Mouse (Mus musculus): ENCODE data around the gene Tspan10. TPM values are rescaled to one million over a fixed set of nuclear protein-coding genes. Genes with fewer than 3 reads are reported as not detected.
A peak's percentile ranks its signal among the peaks of the same experiment; 100 is the strongest.
"Not testable (repeated sequence)": the region's sequence is repeated elsewhere in the genome, so short reads cannot be mapped to it uniquely, and the experiment has no call there.

Tspan10 gene
- polyA plus RNA-seq (2015; fragmentation: Nextera tagmentation; extraction: Ambion mirVana): not detected in 2 replicates

DNA sequence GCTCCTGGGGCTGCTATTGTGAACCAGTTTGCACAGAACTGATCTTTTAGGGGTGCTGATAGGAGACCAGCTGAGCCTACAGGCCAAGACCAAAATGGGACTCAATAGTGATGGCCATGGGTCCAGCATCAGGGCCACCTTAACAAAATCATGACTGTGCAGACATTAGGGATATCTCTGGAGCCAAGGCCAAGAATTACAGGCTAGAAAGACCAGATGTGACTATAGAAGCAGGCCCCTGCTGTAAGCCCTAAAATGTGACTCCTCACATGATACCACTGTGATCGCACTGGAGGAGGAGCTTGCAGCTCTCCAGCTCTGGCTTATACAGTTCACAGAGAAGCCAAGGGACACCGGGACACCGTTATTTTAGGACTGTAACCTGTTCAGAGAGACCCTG lies at the start of gene Tspan10:
Gene Tspan10 (plus strand): TSS at position 301 of the 400 bp plus-strand sequence.
- Histone ChIP-seq H3K4me2 (no peak within 1 kb of the TSS), H3K27me3 (no peaks in the 10 kb centered on the region), H3K4me3 (replicated peaks) (no peak within 1 kb of the TSS), H3K36me3 (no peaks in the 10 kb centered on the region), H3K4me1 (replicated peaks) (no peaks in the 10 kb centered on the region), H3K9me3 (replicated peaks) (no peaks in the 10 kb centered on the region), H3K27ac (no peak within 1 kb of the TSS), H3K9ac (no peak within 1 kb of the TSS)
- ATAC-seq (ENCODE audit: low read depth) (no peak), DNase-seq (no peak)
- 81% methylated on average over 3 of the region's 3 CpGs for WGBS (ENCODE audit: insufficient replicate concordance)

DNA sequence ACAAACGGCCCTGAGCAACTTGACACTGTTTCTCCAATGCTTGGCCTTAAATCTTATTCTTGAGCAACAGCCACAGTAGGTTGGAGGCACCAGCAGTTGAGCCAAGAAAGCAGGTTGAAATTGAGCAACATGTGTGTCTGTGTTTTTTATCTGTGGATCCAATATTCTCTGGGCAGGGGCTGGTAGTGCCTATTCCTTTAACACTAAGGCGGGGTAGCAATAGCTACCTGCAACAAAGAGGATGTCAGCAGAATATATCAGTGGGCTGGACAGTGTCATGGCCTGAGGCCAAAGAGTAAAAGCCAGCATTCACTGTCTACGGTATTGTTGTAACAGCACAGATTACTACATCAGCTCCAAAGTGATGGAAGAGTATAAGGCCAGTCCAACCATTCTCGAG lies 46.8 kb upstream of the Tspan10 start:
- Histone ChIP-seq H3K36me3 (peaks cover 89% of the 10 kb centered on the region), H3K4me2 (no peak overlapping the region), H3K4me1 (replicated peaks) (peaks cover 29% of the 10 kb centered on the region), H3K9me3 (replicated peaks) (no peaks in the 10 kb centered on the region), H3K4me3 (replicated peaks) (no peak overlapping the region), H3K27ac (no peak overlapping the region), H3K9ac (no peak overlapping the region), H3K27me3 (no peaks in the 10 kb centered on the region)
- DNase-seq (no peak), ATAC-seq (ENCODE audit: low read depth) (no peak)
- WGBS (ENCODE audit: insufficient replicate concordance): 78% methylated on average over 4 of the region's 4 CpGs

DNA sequence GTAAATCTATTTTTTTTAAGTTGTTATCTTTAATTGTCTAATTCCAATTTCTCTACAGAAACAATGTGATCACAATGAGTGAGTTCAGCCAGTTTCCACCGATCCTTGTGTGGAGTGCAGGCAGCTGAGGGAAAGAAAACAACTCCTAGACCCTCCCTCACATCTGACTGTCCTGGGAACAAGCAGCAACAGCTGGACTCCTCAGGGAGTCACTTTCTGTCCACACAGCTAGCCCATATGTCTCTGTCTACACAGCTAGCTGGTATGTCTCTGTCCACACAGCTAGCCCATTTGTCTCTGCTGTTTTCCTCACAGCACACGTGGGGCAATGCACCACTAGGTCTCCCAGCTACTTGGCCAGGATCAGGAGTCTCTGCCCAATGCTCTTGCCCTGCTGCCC lies 44.8 kb upstream of the Tspan10 start:
- no peak overlapping the region for H3K27ac ChIP-seq
- H3K9me3 ChIP-seq (replicated peaks): no peaks in the 10 kb centered on the region
- peaks cover 95% of the 10 kb centered on the region for H3K36me3 ChIP-seq
- no peak overlapping the region for H3K9ac ChIP-seq
- peaks cover 31% of the 10 kb centered on the region for H3K4me1 ChIP-seq (replicated peaks)
- H3K27me3 ChIP-seq: no peaks in the 10 kb centered on the region
- DNase-seq (no peak), ATAC-seq (ENCODE audit: low read depth) (no peak)
- 87% methylated on average over 2 of the region's 2 CpGs for WGBS (ENCODE audit: insufficient replicate concordance)
- no peak overlapping the region for H3K4me2 ChIP-seq
- no peak overlapping the region for H3K4me3 ChIP-seq (replicated peaks)

DNA sequence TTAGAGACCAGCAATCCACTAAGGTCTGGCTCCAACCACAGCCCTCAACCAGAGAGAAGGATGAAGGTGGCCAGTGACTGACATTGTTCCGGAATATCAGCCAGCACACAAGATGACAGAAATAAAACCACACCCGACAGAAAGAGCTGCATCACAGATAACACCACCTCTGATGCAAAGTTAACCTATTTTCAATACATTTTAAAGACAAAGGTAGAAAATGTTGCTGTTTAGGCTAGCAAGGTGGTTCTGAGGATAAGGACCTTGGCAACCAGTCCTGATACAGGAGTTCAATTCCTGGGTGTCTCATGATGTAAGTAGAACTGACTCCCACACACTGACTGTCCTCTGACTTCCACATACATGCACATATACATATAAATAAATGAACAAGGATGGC lies 43.1 kb upstream of the Tspan10 start:
- H3K4me1 ChIP-seq (replicated peaks): peaks cover 31% of the 10 kb centered on the region
- DNase-seq (no peak), ATAC-seq (ENCODE audit: low read depth) (peak; percentile 77)
- 23% methylated on average over 2 of the region's 2 CpGs for WGBS (ENCODE audit: insufficient replicate concordance)
- peak overlapping the region; percentile 5; the same call in 1 of the 2 replicates for H3K4me2 ChIP-seq
- H3K9me3 ChIP-seq (replicated peaks): no peaks in the 10 kb centered on the region
- H3K27ac ChIP-seq: peak overlapping the region; percentile 68
- peaks cover 95% of the 10 kb centered on the region for H3K36me3 ChIP-seq
- H3K9ac ChIP-seq: 0 out of 2 replicates have a peak overlapping the region, but pooled peaks have one; percentile 3
- H3K27me3 ChIP-seq: no peaks in the 10 kb centered on the region
- no peak overlapping the region for H3K4me3 ChIP-seq (replicated peaks)

DNA sequence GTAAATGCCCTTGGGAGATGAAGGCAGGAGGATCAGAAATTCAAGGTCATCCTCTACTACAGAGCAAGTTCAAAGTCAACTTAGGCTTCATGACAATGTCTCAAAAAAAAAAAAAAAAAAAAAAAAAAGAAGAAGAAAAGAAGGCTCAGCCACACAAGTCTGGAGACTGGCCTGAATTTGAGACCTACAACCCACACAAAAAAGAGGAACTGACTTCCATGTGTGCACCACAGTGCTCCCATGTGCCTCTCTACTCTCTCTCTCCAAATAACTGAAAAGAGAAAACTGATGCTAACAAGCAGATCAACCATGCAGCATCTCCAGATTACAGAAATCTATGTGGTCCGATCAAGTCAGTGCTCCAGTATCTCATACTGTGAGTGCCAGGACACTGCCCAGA lies 37.6 kb upstream of the Tspan10 start:
- Histone ChIP-seq H3K36me3 (peaks cover 98% of the 10 kb centered on the region), H3K9ac (no peak overlapping the region), H3K4me3 (replicated peaks) (no peak overlapping the region), H3K4me2 (no peak overlapping the region), H3K27me3 (no peaks in the 10 kb centered on the region), H3K9me3 (replicated peaks) (no peaks in the 10 kb centered on the region), H3K27ac (no peak overlapping the region), H3K4me1 (replicated peaks) (peaks cover 47% of the 10 kb centered on the region)
- ATAC-seq (ENCODE audit: low read depth) (no peak), DNase-seq (no peak)
- WGBS (ENCODE audit: insufficient replicate concordance): 58% methylated on average over 1 of the region's 1 CpGs

DNA sequence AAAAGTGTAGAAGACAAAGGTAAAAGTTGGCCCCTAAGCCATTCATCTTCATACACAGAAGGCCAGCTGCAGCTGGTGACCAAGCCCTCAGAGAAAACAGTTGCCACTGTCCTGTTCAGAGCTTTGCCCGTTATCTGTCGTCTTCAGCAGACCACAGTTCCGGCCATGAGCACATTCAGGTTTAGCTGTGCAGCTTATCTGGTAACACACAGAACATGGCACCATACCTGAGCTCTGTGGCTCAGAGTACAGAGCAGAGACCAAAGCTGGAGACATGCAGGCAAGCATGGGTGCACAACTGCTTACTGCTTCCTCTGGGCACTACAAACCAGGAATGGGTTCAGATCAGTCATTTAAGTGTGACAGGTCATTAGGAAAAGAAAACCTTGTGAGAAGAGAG lies 36.6 kb upstream of the Tspan10 start:
- DNase-seq: peak; percentile 73
- Histone ChIP-seq H3K9me3 (replicated peaks) (no peaks in the 10 kb centered on the region), H3K9ac (no peak overlapping the region; the same call in 1 of the 2 replicates), H3K4me1 (replicated peaks) (peaks cover 37% of the 10 kb centered on the region), H3K27me3 (no peaks in the 10 kb centered on the region), H3K4me2 (no peak overlapping the region; the same call in 1 of the 2 replicates), H3K4me3 (replicated peaks) (no peak overlapping the region), H3K27ac (peak overlapping the region; percentile 55), H3K36me3 (peaks cover 98% of the 10 kb centered on the region)
- peak; percentile 98 for ATAC-seq (ENCODE audit: low read depth)
- WGBS (ENCODE audit: insufficient replicate concordance): 14% methylated on average over 3 of the region's 3 CpGs

DNA sequence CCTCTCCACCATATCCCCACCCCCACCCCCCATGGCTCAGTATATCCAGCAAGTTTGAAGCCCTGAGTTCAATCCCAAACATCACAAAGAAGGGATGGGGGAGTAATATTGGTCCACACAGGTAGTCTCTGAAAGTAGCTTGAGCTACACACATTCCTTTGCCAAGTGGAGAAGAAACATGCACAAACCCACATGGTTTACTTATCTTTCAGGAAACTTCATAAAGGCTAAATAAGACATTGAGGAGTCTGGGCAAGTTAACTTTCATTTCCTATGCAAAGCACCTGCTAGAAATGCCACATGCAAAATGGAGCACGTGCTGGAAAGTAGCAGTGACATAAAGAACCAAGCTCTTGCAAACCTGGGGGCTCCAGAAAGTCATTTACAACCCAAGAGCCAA lies 36.0 kb upstream of the Tspan10 start:
- Histone ChIP-seq H3K27ac (peak overlapping the region; percentile 55), H3K4me1 (replicated peaks) (peaks cover 37% of the 10 kb centered on the region), H3K36me3 (peaks cover 98% of the 10 kb centered on the region), H3K4me3 (replicated peaks) (no peak overlapping the region), H3K4me2 (no peak overlapping the region; the same call in 1 of the 2 replicates), H3K9me3 (replicated peaks) (no peaks in the 10 kb centered on the region), H3K9ac (no peak overlapping the region), H3K27me3 (no peaks in the 10 kb centered on the region)
- DNase-seq: no peak
- ATAC-seq (ENCODE audit: low read depth): no peak
- WGBS (ENCODE audit: insufficient replicate concordance): 61% methylated on average over 1 of the region's 1 CpGs

DNA sequence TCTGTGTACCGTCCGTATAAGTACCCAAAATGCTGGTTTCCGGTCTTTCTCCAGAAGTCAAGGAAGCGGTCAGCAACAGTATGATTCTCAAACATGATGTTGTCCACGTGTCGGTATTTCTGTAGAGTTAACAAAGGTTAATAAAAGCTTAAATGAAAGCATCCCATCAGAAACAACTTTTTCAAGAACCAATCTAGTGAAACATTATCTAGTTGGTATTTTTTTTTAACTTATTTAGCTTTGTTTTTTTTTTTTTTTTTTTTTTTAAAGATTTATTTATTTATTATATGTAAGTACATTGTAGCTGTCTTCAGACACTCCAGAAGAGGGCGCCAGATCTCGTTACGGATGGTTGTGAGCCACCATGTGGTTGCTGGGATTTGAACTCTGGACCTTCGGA lies 28.8 kb upstream of the Tspan10 start:
- not testable (repeated sequence) for H3K4me1 ChIP-seq (replicated peaks); H3K4me2 ChIP-seq; ATAC-seq (ENCODE audit: low read depth); H3K9ac ChIP-seq; H3K27ac ChIP-seq; H3K4me3 ChIP-seq (replicated peaks); DNase-seq; H3K27me3 ChIP-seq; H3K9me3 ChIP-seq (replicated peaks)
- peaks cover 98% of the 10 kb centered on the region for H3K36me3 ChIP-seq
- WGBS (ENCODE audit: insufficient replicate concordance): 92% methylated on average over 7 of the region's 10 CpGs

DNA sequence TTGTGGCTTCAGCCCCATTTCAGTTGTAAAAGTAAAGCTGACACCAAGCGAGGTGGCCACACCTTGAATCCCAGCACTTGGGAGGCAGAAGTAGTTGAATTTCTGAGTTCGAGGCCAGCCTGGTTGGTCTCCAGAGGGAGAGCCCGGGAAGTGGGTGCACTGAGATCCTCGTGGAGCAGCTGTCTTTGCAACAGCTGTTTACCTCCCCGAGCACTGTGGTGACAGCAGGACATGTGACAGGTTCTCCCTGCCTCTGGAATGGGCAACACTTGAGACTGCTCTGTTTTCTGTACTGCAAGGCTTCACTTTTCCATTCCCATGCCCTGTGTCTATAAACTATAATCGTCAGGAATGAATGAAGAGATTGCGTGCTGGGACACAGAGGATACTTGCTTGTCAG lies 24.6 kb upstream of the Tspan10 start:
- peaks cover 98% of the 10 kb centered on the region for H3K36me3 ChIP-seq
- WGBS (ENCODE audit: insufficient replicate concordance): 88% methylated on average over 7 of the region's 7 CpGs

DNA sequence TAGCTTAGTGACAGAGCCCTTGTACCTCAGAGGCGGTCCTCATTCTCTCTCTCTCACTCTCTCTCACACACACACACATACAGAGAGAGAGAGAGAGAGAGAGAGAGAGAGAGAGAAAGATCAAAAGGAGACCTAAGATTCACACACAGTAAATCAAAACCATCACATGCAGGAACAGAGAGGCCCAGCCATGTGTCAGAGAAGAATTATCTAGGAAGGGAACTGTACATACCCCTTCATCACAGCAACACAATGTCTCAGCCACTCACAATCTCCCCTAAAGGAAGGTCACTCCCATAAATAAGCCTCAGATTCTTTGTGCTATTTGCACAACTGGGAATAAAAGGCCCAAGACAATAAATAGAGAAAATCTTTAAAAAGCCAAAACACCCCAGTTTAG lies 23.9 kb upstream of the Tspan10 start:
- Histone ChIP-seq H3K36me3 (peaks cover 98% of the 10 kb centered on the region), H3K4me2 (no peak overlapping the region), H3K27ac (no peak overlapping the region), H3K4me1 (replicated peaks) (no peaks in the 10 kb centered on the region), H3K4me3 (replicated peaks) (no peak overlapping the region), H3K9me3 (replicated peaks) (no peaks in the 10 kb centered on the region), H3K9ac (no peak overlapping the region), H3K27me3 (no peaks in the 10 kb centered on the region)
- WGBS (ENCODE audit: insufficient replicate concordance): 95% methylated on average over 1 of the region's 1 CpGs
- ATAC-seq (ENCODE audit: low read depth) (no peak), DNase-seq (no peak)

More for the DNA sequence above, 24.6 kb upstream of the Tspan10 start:
- H3K9ac ChIP-seq: no peak overlapping the region
- no peak overlapping the region for H3K4me2 ChIP-seq
- H3K4me3 ChIP-seq (replicated peaks): no peak overlapping the region
- no peak for ATAC-seq (ENCODE audit: low read depth)
- H3K9me3 ChIP-seq (replicated peaks): no peaks in the 10 kb centered on the region
- no peaks in the 10 kb centered on the region for H3K27me3 ChIP-seq
- no peak for DNase-seq
- no peak overlapping the region for H3K27ac ChIP-seq
- H3K4me1 ChIP-seq (replicated peaks): no peaks in the 10 kb centered on the region

DNA sequence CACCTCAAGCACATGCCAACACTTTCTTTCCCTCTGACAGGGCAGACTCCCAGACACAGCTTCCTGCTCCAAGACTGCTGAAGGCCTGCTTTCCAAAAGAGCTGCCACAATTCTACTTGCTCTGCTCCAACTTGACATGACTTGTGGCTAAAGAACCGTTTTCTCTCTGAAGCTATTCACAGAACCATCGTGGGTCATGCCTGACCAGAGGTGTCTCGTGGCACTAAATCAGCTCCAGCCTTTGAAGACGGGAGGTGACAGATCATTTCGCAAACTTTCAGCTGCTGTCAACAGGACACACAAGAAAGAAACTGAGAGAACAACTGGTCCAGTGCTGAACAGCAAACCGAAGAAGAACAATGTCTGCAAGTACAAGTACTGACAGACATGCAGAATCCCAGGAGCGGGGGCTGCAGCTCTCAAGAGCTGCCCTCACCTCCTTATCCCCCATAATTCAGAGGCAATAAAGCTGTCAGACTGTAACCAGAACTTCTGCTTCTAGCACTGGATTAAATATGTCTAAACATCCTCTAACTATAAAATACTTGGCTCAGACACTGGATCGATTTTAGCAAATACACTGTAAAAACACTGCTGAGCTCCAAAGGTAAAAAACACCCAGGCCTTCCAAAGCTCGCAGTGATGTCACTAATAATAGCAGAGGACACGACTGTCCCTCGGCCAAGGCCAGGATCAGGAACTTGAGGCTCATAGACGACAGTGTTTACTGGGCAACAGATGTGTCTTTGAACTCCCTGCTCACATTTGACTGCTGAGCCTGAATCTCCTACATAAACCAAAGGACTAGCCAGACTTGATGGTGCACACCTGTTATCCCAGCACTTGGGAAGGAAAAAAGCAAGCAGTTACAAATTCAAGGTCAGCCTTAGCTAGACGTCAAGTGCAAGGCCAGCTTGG lies 19.5 kb upstream of the Tspan10 start:
- Histone ChIP-seq H3K36me3 (peaks cover 94% of the 10 kb centered on the region), H3K4me2 (no peak overlapping the region), H3K9ac (no peak overlapping the region), H3K4me1 (replicated peaks) (no peaks in the 10 kb centered on the region), H3K9me3 (replicated peaks) (no peaks in the 10 kb centered on the region), H3K27me3 (no peaks in the 10 kb centered on the region), H3K27ac (no peak overlapping the region), H3K4me3 (replicated peaks) (no peak overlapping the region)
- WGBS (ENCODE audit: insufficient replicate concordance): 78% methylated on average over 13 of the region's 13 CpGs
- no peak for DNase-seq
- no peak for ATAC-seq (ENCODE audit: low read depth)
